Mouse (Mus musculus) limb, embryonic 13.5 days (tissue): Measurements from ENCODE around the gene B4gat1. TPM values are rescaled to one million over a fixed set of nuclear protein-coding genes. Genes with fewer than 3 reads are reported as not detected.
A peak's percentile ranks its signal among the peaks of the same experiment; 100 is the strongest.
"Not testable (repeated sequence)": the region's sequence is repeated elsewhere in the genome, so short reads cannot be mapped to it uniquely, and the experiment has no call there.

Experiments
- ATAC-seq: fragments of 200-750 bp; cut with Nextera tagmentation; 2 replicates; pipeline ENCODE4 v1.8.0; 2017; ENCODE audit warnings: low read depth, moderate number of reproducible peaks, moderate TSS enrichment; ENCODE audit not compliant: low FRiP score
- H3K27ac ChIP-seq: fragments of 300-500 bp; sonication (generic); 2 replicates; pipeline ENCODE4 v1.5.1; 2015; ENCODE audit warnings: inconsistent platforms, mild to moderate bottlenecking, moderate library complexity
- H3K27me3 ChIP-seq: fragments of 300-500 bp; sonication (generic); 2 replicates; pipeline ENCODE4 v1.6.1; 2015; ENCODE audit warnings: mild to moderate bottlenecking, inconsistent platforms
- H3K36me3 ChIP-seq: fragments of 300-500 bp; sonication (generic); 2 replicates; pipeline ENCODE4 v1.6.1; 2015; ENCODE audit warnings: inconsistent platforms, mild to moderate bottlenecking, moderate library complexity
- H3K4me1 ChIP-seq: fragments of 300-500 bp; sonication (generic); 2 replicates; pipeline ENCODE4 v1.6.1; 2015; ENCODE audit warnings: inconsistent platforms
- H3K4me2 ChIP-seq: fragments of 300-500 bp; sonication (generic); replicated peaks from 2 replicates; pipeline ENCODE4 v1.6.1; 2015; ENCODE audit warnings: inconsistent platforms, mild to moderate bottlenecking, moderate library complexity
- H3K4me3 ChIP-seq: fragments of 300-500 bp; sonication (generic); 2 replicates; pipeline ENCODE4 v1.5.1; 2015; ENCODE audit warnings: moderate library complexity, mild to moderate bottlenecking, inconsistent platforms
- H3K9ac ChIP-seq: fragments of 300-500 bp; sonication (generic); 2 replicates; pipeline ENCODE4 v1.6.1; 2015; ENCODE audit warnings: mild to moderate bottlenecking, inconsistent platforms
- H3K9me3 ChIP-seq: fragments of 300-500 bp; sonication (generic); 2 replicates; pipeline ENCODE4 v1.6.1; 2016; ENCODE audit warnings: inconsistent platforms
- WGBS: fragments of 180-500 bp; shearing (Covaris S2); methylation state at CpG from one replicate; pipeline ENCODE4 v1.1.7; 2015; 5-methylcytosine and 5-hydroxymethylcytosine counted together
- polyA plus RNA-seq: library from polyadenylated mRNA; unstranded; fragments of >200 nt; fragmentation: Nextera tagmentation; extraction: Ambion mirVana; gene quantifications from 2 replicates; pipeline ENCODE4 v1.2.1, GENCODE M21; 2015

The B4gat1 gene
- 47.9 and 52.1 TPM in 2 replicates for polyA plus RNA-seq

DNA sequence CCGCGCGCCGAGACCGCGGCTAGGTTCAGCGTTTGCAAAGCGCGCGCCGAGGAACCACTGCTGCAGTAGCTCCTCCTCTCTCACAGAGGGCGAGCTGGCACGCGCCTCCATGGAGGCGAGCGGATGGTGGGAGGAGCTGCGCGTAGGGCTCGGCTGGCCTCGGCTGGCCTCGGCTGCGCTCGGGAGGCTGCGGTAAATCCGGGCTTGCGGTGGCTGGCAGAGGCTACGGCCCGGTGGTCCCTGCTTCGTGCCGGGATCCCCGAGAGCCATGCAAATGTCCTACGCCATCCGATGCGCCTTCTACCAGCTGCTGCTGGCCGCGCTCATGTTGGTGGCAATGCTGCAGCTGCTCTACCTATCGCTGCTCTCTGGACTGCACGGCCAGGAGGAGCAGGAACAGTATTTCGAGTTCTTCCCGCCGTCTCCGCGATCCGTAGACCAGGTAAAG, at the start of gene B4gat1, which contains the start of gene AC124502.3:
Gene B4gat1 (plus strand): TSS at position 118 of the 448 bp plus-strand sequence.
Gene AC124502.3 (plus strand): TSS at position 183 of the 448 bp plus-strand sequence.
- ATAC-seq = peak; percentile 90
- Histone ChIP-seq H3K9me3 (no peaks in the 10 kb centered on the region), H3K27me3 (no peaks in the 10 kb centered on the region), H3K27ac (peak within 1 kb of the TSS; percentile 84), H3K36me3 (peaks cover 12% of the 10 kb centered on the region), H3K9ac (peak within 1 kb of the TSS; percentile 92), H3K4me2 (peak within 1 kb of the TSS; percentile 99), H3K4me1 (peaks cover 37% of the 10 kb centered on the region), H3K4me3 (peak within 1 kb of the TSS; percentile 86)
- under 1% methylated on average over 42 of the region's 44 CpGs for WGBS

DNA sequence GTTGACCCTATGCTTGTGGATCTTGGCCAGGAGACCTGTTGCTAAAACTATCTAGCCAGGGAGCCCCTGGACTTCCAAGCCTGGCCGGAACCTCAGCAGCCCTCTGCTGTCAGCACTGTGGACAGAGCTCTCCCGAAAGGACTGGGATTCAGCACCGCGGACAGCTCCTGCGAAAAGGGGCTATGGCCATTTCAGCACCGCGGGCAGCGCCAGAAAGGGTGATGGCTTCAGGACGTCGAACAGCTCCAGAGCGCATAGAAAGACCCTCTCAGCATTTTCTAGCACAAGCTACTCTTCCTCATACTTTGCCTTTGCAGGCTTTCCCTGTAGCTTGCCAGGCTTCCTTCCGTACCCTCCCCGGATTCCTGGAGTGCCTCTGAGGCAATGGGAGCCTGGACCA, 49.6 kb upstream of the B4gat1 start:
- H3K36me3 ChIP-seq = no peaks in the 10 kb centered on the region
- H3K4me2 ChIP-seq = no peak overlapping the region
- peaks cover 74% of the 10 kb centered on the region for H3K27me3 ChIP-seq
- no peaks in the 10 kb centered on the region for H3K4me1 ChIP-seq
- ATAC-seq = no peak
- H3K27ac ChIP-seq = no peak overlapping the region
- WGBS = 4% methylated on average over 13 of the region's 13 CpGs
- H3K4me3 ChIP-seq = no peak overlapping the region
- no peaks in the 10 kb centered on the region for H3K9me3 ChIP-seq
- H3K9ac ChIP-seq = no peak overlapping the region

DNA sequence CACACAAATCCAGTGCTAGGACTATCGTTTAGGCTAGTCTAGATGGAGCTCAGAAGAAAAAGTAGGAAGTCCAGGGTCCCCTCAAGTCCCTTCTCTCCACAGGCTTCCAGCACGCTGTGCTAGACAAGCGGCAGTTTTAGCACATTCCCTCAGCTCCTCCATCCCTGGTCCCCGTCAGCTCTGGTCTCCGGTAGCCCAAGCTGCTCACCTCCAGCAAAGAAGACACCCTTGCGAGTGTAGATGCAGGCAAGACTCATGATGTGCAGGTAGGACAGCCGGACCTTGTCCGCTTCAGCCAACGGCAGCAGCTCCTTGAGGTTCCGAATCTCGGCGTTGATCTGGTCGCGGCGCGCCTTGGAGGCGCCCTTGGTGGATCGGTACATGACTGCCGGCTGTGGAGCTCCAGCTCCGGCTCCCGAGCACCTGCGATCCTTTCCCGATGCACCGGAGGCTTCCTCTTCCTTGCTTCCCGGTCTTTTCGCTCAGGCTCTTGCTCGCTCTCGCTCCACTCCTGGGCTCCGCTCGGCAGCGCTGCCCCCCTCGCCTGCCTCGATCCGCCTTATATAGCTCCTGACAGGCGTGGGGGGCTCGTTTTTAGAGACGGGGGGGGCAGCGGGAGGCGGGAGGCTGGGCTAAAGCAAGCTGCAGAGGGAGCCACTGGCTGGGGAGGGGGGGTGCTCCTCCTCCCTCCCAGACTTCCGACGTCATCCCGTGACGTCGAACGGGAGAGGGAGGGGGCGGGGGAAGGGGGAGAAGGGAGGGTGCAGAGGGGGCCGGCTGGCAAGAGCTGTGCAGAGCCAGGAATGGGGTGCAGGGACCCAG, 49.0 kb upstream of the B4gat1 start:
- ATAC-seq = no peak
- peaks cover 74% of the 10 kb centered on the region for H3K27me3 ChIP-seq

DNA sequence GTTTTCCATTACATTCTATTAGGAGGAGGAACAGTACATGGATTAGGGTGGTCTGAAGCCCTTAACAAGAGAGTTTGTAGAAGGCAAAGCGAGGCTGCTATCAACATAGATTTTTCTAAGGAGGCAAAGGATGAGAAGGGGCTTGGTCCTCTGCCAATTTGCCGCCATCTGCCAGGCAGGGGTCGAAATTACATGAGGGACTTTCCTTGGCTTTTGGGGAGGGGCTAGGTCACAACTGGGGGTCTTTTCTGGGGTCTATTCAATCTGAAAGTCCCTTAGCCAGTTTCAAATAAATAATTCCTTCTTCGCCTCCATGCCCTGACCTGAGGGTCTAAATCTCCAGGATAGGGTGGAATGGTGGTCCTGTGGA, 48.4 kb upstream of the B4gat1 start, which contains the start of gene Npas4:
Gene Npas4 (minus strand): TSS at position 61 of the 370 bp plus-strand sequence.
- no peak for ATAC-seq
- H3K27ac ChIP-seq = no peak within 1 kb of the TSS
- H3K9me3 ChIP-seq = no peaks in the 10 kb centered on the region
- no peak within 1 kb of the TSS for H3K9ac ChIP-seq
- WGBS = 21% methylated on average over 4 of the region's 4 CpGs
- no peak within 1 kb of the TSS for H3K4me2 ChIP-seq
- H3K27me3 ChIP-seq = peaks cover 70% of the 10 kb centered on the region
- H3K4me3 ChIP-seq = no peak within 1 kb of the TSS
- no peaks in the 10 kb centered on the region for H3K4me1 ChIP-seq
- H3K36me3 ChIP-seq = no peaks in the 10 kb centered on the region

More for the DNA sequence above, 49.0 kb upstream of the B4gat1 start:
- Histone ChIP-seq H3K4me1 (no peaks in the 10 kb centered on the region), H3K36me3 (no peaks in the 10 kb centered on the region), H3K9me3 (no peaks in the 10 kb centered on the region), H3K27ac (no peak overlapping the region), H3K4me3 (no peak overlapping the region), H3K4me2 (no peak overlapping the region), H3K9ac (no peak overlapping the region)
- 20% methylated on average over 46 of the region's 47 CpGs for WGBS

DNA sequence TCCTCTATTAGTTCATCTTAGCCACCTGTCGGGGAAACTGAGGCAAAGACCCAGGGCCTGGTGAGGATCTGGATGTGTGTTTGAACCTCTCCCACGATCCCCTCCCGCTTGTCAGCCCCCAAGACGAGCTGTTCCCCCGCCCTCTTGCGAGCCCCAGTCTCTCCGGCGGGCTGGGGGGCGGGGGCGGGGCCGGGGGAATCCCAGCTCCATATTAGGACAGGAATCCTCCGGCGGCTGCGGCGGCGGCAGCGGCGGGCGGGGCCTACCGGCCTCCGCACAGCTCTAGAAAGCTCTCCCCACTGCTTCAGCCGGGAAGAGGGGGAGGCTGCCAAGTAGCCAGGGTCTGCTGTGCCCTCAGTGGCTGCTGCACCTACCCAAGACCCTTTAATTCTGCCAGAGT, 47.9 kb upstream of the B4gat1 start:
- Histone ChIP-seq H3K4me1 (no peaks in the 10 kb centered on the region), H3K9me3 (no peaks in the 10 kb centered on the region), H3K4me2 (no peak overlapping the region), H3K9ac (no peak overlapping the region), H3K27me3 (peaks cover 69% of the 10 kb centered on the region), H3K4me3 (no peak overlapping the region), H3K36me3 (no peaks in the 10 kb centered on the region), H3K27ac (no peak overlapping the region)
- no peak for ATAC-seq
- 3% methylated on average over 18 of the region's 22 CpGs for WGBS

DNA sequence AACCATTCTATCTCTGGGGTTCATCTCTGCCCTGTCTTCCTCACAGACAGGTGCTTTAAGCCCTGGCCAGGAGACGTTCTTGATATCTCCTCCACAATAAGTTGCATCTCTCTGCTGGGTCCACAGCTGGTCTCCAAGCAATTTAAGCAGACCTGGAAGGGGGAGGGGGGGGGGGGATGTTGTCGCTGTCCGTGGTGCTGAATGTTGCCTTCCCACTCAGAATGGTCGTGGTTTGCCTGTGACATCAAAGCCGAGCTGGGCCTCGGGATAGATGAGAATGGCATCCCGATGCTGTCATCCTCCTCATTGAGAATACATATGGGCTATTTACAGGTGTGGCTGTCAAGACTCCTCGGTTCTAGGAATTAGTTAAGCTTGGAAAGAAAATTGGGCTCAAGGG, 46.3 kb upstream of the B4gat1 start:
- no peak for ATAC-seq
- no peaks in the 10 kb centered on the region for H3K4me1 ChIP-seq
- WGBS = 17% methylated on average over 8 of the region's 8 CpGs
- H3K27me3 ChIP-seq = peaks cover 62% of the 10 kb centered on the region
- H3K4me2 ChIP-seq = no peak overlapping the region
- no peak overlapping the region for H3K4me3 ChIP-seq
- no peaks in the 10 kb centered on the region for H3K9me3 ChIP-seq
- H3K36me3 ChIP-seq = no peaks in the 10 kb centered on the region
- no peak overlapping the region for H3K27ac ChIP-seq
- H3K9ac ChIP-seq = no peak overlapping the region

DNA sequence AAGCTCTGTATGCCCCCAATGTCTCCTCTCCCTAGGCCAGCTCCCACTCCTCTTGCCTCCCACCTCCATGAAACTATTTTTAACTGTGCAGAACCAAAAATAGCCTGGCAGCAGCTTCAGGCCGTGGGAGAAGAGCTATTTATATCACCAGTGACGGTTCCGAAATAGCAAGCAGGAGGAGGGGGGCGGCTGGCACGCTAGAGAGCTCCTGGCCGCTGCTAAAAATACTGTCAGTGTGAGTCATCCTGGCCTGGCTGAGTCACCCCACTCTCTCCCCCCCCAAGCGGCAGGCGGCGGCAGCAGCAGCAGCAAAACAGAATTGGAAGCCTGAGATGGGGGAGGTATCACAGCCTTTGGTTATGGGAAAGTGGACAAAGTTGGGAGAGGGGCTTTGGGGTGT, 45.7 kb upstream of the B4gat1 start:
- Histone ChIP-seq H3K27ac (no peak overlapping the region), H3K4me3 (no peak overlapping the region), H3K36me3 (no peaks in the 10 kb centered on the region), H3K9me3 (no peaks in the 10 kb centered on the region), H3K4me2 (no peak overlapping the region), H3K27me3 (peaks cover 62% of the 10 kb centered on the region), H3K4me1 (no peaks in the 10 kb centered on the region), H3K9ac (no peak overlapping the region)
- 0 out of 2 replicates have a peak, but pooled peaks have one; percentile 36 for ATAC-seq
- WGBS = 10% methylated on average over 9 of the region's 9 CpGs

DNA sequence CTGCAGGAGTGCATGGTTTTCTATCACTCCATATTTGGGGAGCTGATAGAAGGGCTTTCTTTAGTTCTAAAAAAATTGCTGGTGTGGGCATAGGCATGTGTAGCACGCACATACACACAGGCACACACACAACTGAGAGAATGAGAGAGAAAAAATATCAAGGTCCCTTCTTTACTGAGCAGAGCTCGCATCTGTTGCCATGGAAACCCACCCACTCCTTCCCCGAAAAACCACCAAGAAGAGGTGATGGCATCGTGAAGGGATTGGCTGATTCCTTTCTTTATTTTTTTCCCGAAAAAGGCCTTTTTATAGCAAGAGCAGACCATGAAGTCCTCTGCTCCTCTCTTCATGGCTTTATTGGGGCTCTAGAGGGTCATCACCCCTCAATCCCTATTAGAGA, 44.6 kb upstream of the B4gat1 start:
- ATAC-seq = no peak
- no peak overlapping the region for H3K4me3 ChIP-seq
- no peak overlapping the region for H3K27ac ChIP-seq
- WGBS = 63% methylated on average over 5 of the region's 5 CpGs
- H3K4me1 ChIP-seq = no peaks in the 10 kb centered on the region
- no peak overlapping the region for H3K9ac ChIP-seq
- no peaks in the 10 kb centered on the region for H3K9me3 ChIP-seq
- H3K36me3 ChIP-seq = no peaks in the 10 kb centered on the region
- peaks cover 64% of the 10 kb centered on the region for H3K27me3 ChIP-seq
- no peak overlapping the region for H3K4me2 ChIP-seq

DNA sequence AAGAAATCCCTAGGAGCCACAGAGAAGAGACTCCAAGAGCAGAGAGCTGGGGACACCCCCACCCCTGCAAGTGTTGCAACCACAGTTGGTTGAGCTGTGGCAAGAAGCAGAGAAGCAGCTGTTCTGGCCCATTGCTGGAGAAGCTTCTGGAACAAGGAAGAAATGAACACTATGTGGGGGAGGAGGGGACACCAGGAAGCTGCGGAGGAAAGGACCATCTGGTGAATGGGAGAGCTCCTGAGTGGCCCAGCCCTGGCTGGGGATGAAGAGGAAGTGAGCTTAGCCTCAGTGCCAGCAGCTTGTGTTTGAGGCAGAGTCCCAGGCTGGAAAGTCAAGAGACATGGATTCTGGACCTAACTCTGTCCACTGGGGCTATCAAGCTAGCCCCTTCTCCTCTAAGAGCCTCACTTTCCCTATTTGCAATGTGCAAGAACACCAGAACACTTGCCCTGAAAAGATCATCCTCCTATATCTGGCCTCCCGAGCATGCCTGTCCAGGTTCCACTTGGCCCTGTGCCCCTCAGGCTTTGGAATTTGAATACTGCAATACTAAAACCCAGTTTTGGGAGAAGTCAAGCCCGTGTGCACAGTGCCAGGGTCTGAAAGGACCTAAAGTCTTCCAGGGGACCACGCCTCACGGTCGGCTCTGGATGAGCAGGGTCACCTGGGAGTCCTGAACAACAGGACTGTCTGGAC, 39.0 kb upstream of the B4gat1 start:
- Histone ChIP-seq H3K9me3 (no peaks in the 10 kb centered on the region), H3K4me3 (no peak overlapping the region), H3K9ac (no peak overlapping the region), H3K27ac (no peak overlapping the region), H3K36me3 (no peaks in the 10 kb centered on the region), H3K27me3 (peaks cover 26% of the 10 kb centered on the region), H3K4me1 (peaks cover 8% of the 10 kb centered on the region), H3K4me2 (no peak overlapping the region)
- ATAC-seq = no peak
- 67% methylated on average over 6 of the region's 6 CpGs for WGBS

DNA sequence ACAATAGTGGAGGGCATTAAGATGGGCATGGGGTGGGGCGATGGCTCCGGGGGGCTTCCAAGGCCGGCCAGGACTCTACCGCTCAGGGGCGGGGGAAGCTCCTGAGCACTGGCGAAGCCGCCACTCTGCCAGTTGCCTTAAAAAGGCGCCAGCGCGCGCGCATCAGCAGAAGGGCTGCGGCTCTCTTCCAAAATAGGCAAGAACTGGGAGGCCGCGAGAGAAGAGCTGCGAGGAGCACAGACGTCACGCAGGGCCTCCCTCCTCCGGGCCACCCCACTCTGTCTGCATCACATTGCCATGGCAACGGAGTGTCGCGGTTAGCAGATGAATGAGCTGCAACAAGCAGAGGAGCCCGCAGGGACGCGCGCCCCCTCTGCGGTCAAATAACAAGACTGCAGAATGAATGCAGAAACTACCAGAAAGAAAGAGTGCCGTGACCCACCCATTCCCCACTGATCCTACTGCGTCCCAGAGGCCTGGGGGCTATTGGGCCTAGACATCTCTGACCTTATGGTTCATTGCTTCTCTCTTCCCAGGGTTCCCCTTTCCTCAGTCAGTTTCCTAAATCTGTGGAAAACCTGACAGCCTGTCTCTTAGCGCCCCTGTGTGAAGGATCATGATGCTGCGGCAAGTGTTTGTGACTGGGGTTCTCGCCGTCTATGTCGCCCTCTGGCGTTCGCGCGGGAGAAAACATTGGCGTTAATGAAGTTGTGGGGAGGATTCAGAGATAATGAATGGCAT, 36.8 kb upstream of the B4gat1 start:
- peaks cover 8% of the 10 kb centered on the region for H3K4me1 ChIP-seq
- peak overlapping the region; percentile 17; the same call in 1 of the 2 replicates for H3K27ac ChIP-seq
- H3K27me3 ChIP-seq = peaks cover 20% of the 10 kb centered on the region
- WGBS = under 1% methylated on average over 39 of the region's 39 CpGs
- peak; percentile 89 for ATAC-seq
- no peaks in the 10 kb centered on the region for H3K9me3 ChIP-seq
- peak overlapping the region; percentile 34 for H3K4me3 ChIP-seq
- no peaks in the 10 kb centered on the region for H3K36me3 ChIP-seq
- peak overlapping the region; percentile 67 for H3K4me2 ChIP-seq
- peak overlapping the region; percentile 55; the same call in 1 of the 2 replicates for H3K9ac ChIP-seq

DNA sequence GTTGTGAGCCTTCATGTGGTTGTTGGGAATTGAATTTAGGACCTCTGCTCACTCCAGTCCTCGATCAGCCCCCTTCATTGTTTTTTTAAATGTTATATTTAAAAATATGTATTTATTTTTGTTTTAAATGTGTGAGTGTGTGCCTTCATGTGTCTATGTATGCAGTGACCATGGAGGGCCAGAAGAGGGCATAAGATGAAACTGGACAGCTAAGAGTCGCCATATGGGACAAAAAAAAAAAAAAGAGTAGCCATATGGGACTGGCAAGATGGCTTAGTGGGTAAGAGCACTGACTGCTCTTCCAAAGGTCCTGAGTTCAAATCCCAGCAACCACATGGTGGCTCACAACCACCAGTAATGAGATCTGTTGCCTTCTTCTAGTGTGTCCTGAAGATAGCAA, 35.0 kb upstream of the B4gat1 start:
- WGBS = 55% methylated on average over 2 of the region's 2 CpGs

DNA sequence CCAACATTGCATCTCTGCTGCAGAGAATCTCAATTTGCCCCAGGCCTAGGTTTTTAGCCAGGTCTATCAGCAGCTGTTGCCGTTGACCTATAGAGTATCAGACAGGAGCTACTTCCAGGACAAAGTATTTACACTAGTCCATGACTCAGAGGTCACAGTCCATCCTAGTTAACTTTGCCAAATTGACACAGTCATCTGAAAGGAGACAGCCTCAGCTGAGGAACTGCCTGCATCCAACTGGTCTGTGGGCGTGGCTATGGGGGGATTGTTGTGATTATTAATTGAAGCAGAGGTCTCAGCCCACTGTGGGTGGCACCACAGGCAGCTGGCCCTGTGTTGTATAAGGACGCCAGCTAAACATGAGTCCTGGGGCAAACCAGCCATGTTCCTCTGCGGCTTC, 33.7 kb upstream of the B4gat1 start:
- Histone ChIP-seq H3K4me2 (no peak overlapping the region), H3K36me3 (no peaks in the 10 kb centered on the region), H3K27ac (no peak overlapping the region), H3K27me3 (peaks cover 14% of the 10 kb centered on the region; the same call in 1 of the 2 replicates), H3K4me3 (no peak overlapping the region), H3K9ac (no peak overlapping the region), H3K4me1 (peaks cover 8% of the 10 kb centered on the region), H3K9me3 (no peaks in the 10 kb centered on the region)
- WGBS = 68% methylated on average over 4 of the region's 4 CpGs
- no peak for ATAC-seq

More for the DNA sequence above, 35.0 kb upstream of the B4gat1 start:
- not testable (repeated sequence) for ATAC-seq, H3K9me3 ChIP-seq, H3K4me3 ChIP-seq, H3K27ac ChIP-seq, H3K4me1 ChIP-seq, H3K4me2 ChIP-seq, H3K36me3 ChIP-seq, H3K9ac ChIP-seq
- peaks cover 20% of the 10 kb centered on the region for H3K27me3 ChIP-seq
